Mouse (Mus musculus) CD8-positive naive resting alpha-beta T cell, adult 2 months (primary cell): Measurements from ENCODE around the gene Ablim1.

Experiments
- DNase-seq, 2 experiments: peaks; one replicate each; pipeline ENCODE4 v3.0.0; 2022; ENCODE audit warnings: low read depth in 2 of 2, low spot score in 2 of 2

The Ablim1 gene

GRCm38 (mm10) chr19:57109620-57110019, 205.1 kb downstream of the Ablim1 start:
- no peak for DNase-seq

- DNase-seq, result no peak
These were observed 208.2 kb downstream of the Ablim1 start for GRCm38 (mm10) chr19:57106513-57106912.

DNA sequence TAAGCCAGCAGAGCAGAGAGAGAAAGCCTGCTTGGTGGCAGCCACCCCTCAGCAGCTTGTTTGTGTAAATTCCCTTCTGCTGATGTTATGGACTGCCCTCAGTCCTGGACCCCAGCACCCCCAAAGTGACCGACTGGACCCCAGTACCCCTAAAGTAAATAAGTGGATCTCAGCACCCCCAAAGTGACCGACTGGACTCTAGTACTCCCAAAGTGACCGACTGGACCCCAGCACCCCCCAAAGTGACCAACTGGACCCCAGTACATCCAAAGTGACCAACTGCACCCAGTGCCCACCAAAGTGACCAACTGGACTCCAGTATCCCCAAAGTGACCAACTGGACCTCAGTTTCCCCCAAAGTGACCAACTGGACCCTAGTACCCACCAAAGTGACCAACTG, 208.7 kb downstream of the Ablim1 start:
- DNase-seq, result no peak

DNA sequence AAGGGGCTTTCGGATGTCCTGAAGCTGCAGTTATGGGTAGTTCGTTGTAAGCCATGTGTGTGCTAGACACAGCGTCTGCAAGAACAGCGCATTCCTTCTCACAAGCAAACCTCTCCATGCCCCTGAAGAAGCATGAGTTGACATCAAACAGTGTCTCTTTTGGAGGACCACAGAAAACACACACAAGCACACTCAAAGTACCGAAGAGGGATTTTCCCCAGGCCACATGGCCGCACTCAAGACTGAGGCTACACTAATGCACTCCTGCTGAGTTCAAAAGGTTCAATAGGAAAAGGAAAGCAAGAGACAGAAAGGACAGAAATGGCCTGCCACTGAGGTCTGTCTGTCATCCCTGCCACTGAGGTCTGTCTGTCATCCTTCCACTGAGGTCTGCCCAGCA, 209.6 kb downstream of the Ablim1 start:
- DNase-seq, result no peak

DNA sequence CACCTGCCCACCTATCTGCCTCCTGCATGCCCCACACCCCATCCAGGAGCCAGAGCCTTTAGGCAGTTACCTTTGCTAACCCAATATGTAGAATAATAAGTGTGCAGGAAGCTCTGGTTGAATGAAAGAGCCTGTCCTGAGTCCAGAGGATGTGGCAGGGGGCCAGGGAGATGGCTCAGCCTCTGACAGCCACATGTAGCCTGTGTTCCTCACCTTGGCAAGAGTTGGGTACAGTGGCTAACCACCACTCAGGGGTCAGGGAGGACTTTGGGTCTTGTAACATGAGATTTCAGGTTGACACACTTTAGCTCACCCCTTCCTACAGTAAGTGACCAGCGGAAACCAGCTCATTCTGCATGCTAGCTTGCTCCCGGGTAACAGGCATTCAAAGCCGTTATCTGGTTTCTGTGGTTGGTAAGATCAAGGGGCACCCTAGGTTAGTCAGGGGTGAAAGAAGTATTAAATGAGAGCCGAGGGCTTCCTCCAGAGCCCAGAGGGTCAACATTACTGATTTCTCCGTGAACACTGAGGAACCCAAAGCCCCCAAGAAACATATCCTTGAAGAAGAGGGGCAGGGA, 210.5 kb downstream of the Ablim1 start:
- DNase-seq, result no peak

GRCm38 (mm10) chr19:57103360-57103958, 211.3 kb downstream of the Ablim1 start:
- DNase-seq, result no peak

GRCm38 (mm10) chr19:57101986-57102385, 212.7 kb downstream of the Ablim1 start:
- DNase-seq, result no peak

- DNase-seq, result no peak
These were observed 213.8 kb downstream of the Ablim1 start for GRCm38 (mm10) chr19:57100753-57101446.

DNA sequence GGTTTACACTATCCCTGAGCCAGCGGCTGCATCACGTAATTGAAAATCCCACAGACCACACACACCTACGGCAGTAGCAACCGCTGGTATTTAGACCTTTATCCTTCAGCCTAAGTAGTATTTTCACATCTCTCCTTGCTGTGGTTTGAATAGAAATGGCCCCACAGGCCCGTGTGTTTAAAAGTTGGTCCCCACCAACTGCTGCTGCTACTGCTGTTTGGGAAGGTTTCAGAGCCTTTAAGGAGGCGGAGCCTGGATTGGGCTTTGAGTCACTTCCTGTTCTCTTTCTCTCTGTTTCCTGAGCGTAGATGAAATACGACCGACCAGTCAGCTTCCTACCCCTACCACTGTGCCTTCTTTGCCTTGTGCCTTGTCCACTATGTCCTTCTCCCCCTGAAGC, 214.7 kb downstream of the Ablim1 start:
- peak; percentile 56 to 69 for DNase-seq

GRCm38 (mm10) chr19:57099094-57099357, 215.7 kb downstream of the Ablim1 start:
- no peak for DNase-seq

- DNase-seq, result no peak
These were observed 216.3 kb downstream of the Ablim1 start for GRCm38 (mm10) chr19:57098241-57099093.

DNA sequence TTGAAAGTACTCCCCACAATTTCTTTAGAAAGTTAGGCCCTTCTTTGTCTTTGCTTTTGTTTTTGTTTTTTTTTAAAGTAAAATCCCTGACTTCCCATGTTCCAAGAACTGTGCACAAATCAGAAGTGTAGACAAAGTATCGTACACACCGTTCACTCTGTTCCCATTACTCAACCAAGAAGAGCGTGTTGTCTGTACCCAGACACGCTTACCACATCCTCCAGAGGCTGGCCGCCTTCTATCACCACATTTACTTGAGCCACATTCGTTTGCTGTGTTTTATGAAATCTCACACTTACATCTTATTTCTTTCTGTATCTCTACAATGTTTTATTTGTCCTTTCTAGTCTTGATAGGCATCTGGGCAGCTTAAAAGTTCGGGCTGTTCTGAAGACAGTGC, 219.4 kb downstream of the Ablim1 start:
- no peak for DNase-seq

DNA sequence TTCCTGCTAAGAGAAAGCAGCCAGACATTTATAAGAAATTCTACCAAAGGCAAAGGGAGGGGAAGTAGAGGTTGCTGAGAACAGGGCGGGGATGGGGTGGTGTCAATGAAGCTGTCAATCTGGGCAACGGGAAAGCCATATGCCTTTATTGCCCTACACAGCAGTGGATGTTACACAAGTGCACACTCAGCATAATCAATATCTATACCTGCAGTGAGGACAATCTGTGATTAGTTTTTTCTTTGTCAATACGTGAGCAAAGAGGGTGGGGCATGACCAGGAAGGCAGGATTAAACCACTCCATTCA, 221.1 kb downstream of the Ablim1 start:
- DNase-seq, result no peak

GRCm38 (mm10) chr19:57092958-57093697, 221.6 kb downstream of the Ablim1 start:
- DNase-seq, result no peak

DNA sequence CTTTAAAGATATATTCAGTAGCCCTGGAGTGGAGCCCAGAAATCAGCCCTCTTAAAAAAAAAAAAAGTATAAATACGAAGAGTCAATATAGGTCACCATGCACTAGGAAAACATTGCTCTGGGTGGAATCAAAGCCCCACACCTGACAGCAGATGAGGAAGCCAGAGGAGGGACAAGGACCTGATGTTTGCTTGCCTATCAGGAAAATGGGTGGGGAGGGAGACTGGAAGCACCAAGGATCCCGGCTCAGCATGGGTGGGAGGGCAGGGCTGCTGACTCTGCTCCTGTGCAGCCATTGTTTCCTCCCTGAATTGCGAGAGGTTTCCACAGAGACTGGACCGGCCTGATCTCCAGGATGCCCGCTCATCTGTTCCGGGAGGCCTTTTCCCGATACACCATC, 223.4 kb downstream of the Ablim1 start:
- DNase-seq, result no peak

GRCm38 (mm10) chr19:57088804-57089369, 225.8 kb downstream of the Ablim1 start:
- DNase-seq, result no peak

DNA sequence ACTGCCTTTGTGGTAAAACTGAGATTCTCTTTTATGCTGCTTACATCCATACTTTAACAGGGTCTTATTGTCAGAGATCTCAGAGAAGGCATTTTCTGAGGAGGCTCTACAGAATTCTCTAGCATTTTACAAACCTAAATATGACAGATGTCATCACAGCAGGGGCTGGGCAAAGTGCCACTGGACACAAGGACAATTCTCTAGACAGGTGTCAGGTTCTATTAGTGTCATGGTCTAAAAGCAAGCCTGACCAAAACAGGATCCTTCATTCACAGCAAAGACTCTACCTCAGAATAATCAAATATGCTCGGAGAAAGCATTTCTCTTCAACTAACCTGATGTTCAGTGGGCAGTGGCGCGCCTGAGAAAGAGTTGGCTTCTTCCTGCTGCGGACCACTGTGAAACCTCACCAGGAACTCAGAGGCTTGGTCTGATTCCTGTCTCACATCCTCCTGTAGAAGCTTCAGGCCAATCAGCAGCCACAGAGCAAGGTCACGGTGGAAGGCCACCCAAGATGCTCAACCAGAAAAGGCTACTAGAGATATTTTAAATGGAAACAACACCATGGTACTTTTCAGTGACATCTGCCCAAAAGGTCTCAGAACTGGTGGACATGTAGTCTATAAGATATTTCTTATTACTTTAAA, 230.1 kb downstream of the Ablim1 start:
- no peak for DNase-seq

DNA sequence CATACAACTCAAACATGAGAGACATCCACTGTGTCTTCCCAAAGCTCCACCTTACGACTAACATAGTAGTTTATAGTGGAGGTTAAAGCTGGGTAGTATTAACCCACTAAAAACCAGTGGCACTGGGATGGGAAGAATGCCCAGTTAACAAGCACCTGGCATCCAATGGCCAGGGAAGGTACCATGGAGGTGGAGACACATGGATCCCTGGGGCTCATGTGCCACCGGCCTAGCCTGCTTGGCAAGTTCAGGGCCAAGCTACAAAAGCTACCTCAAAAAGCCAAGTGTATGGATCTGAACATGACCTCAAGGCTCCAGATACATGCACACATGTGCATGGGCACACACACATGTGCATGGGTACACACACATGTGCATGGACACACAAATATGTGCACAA, 230.8 kb downstream of the Ablim1 start:
- no peak for DNase-seq

- no peak for DNase-seq
These were observed 231.6 kb downstream of the Ablim1 start for GRCm38 (mm10) chr19:57083183-57083555.

- DNase-seq, result peak in 1 of 2 experiments; percentile 61
These were observed 232.1 kb downstream of the Ablim1 start for GRCm38 (mm10) chr19:57082454-57083182.
